Mouse (Mus musculus) mouse trophoblast stem cell (cell line): ENCODE data around the gene Vps37b.

ENCODE experiments used
- in situ Hi-C, 2 experiments: fragments of 300-500 bp; cut with MseI, MboI; formaldehyde crosslinking; loops; 2 replicates in 1 of 2; 3 replicates in 1 of 2; pipeline ENCODE4 v1.15.1; 2025

Gene Vps37b

GRCm38 (mm10) chr5:124046741-124047401, 14.8 kb upstream of the Vps37b start:
- in situ Hi-C loops = no loop called here

- in situ Hi-C loops = no loop called here
Measured at GRCm38 (mm10) chr5:124045453-124046010, 13.5 kb upstream of the Vps37b start.

GRCm38 (mm10) chr5:124043999-124044398, 11.9 kb upstream of the Vps37b start:
- in situ Hi-C loops = no loop called here

- in situ Hi-C loops = no loop called here
Measured at GRCm38 (mm10) chr5:124043212-124043978, 11.3 kb upstream of the Vps37b start.

DNA sequence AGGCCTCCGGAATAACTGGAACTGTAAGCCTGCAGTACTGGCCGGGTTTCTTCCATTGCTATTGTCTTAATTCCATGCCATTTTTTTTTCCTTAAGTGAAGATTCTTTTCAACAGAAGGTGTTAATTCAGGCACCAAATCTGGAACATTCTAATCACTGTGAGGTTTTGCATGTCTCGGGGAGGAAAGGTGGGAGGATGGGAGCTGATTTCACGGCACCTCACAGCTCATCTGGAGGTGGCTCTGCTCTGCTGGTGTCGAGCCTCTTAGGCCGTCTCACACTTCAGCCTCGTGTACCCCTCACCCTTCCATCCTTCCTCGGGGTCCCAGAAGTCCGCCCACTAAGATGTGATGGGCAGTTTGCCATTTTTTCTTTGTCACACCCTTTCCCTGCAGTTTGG, 9.0 kb upstream of the Vps37b start:
- in situ Hi-C loops = no loop called here

GRCm38 (mm10) chr5:124039602-124040001, 7.5 kb upstream of the Vps37b start:
- in situ Hi-C loops = no loop called here

- in situ Hi-C loops = no loop called here
Measured at GRCm38 (mm10) chr5:124036836-124037235, 4.8 kb upstream of the Vps37b start.

- in situ Hi-C loops = no loop called here
Measured at GRCm38 (mm10) chr5:124036341-124036740, 4.3 kb upstream of the Vps37b start.

GRCm38 (mm10) chr5:124035806-124036205, 3.7 kb upstream of the Vps37b start:
- in situ Hi-C loops = no loop called here

- in situ Hi-C loops = no loop called here
Measured at GRCm38 (mm10) chr5:124035406-124035805, 3.3 kb upstream of the Vps37b start.

- in situ Hi-C loops = no loop called here
Measured at GRCm38 (mm10) chr5:124034471-124034870, 2.4 kb upstream of the Vps37b start.

DNA sequence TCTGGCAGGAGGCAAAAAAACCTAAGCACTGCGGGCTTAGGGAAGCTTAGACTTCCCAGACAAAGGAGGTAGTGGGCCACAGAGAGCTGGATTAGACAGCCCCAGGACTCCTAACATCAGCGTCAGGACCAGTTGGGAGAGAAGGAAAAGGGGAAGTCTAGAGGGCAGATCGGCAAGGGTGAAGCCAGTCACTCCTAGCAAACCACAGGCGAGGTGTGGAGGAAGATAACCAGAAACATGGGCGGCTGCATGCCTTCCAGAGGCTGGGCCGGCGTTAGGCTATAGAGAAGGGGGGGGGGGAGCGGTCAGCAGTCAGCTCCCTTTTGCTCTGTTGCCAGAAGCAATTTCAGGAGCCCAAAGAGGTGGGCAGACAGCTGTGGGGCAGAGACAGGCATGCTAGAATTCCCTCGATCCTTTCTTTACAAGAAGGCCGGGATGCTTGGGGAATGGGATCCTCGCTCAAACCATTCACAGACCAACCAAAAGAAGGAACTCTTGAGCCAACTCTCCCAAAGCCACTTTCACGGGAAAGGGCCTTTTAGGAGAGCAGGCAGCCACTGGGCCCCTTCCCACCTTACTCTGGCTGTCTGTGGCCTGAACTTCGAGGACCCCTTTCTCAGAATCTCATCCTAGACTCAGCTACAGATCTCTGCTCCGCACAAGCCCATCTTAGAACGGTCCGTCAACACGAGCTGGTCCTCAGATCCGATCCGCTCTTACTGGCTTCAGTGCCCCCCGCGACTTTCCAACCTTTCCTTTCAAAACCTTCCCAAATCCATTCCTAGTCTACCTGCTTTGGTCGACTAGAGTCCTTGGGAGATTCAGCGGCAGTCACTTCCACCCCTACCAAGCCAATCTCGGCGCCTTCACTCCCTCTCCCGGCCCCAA, 758 bp downstream of the Vps37b start:
- in situ Hi-C loops = no loop called here

DNA sequence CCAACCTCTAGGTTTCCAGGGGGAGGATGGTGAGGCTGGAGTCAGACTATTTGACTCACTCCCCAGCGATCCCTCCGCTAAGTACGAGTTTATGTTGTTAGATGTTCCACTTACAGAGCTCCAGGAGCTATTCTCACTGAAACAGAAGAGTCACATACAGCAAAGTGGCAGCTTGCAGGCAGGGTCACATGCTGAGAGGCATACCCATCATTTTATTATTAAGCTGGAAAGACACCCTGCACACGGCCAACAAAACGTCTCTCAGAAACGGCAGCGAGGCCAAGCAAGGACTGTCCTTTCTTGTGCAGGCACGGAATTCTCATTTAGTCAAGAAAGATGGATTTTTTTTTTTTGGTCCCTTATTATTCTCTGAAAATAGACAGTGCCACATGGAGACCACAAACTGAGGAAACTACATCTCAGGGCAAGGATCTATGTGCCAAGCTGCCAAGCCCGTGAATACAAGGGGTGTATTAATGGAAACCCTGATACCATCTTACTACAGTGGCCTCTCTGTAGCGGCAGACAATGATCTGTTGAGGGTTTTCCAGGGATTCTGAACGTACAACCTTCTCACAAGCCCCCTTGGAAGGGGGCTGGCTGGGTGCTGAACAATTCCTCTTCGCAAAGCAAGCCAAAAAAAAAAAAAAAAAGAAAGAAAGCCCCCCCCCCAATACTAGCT, 1.5 kb downstream of the Vps37b start:
- in situ Hi-C loops = no loop called here

- in situ Hi-C loops = no loop called here
Measured at GRCm38 (mm10) chr5:124029220-124030035, 2.6 kb downstream of the Vps37b start.

GRCm38 (mm10) chr5:124028680-124029079, 3.4 kb downstream of the Vps37b start:
- in situ Hi-C loops = no loop called here

DNA sequence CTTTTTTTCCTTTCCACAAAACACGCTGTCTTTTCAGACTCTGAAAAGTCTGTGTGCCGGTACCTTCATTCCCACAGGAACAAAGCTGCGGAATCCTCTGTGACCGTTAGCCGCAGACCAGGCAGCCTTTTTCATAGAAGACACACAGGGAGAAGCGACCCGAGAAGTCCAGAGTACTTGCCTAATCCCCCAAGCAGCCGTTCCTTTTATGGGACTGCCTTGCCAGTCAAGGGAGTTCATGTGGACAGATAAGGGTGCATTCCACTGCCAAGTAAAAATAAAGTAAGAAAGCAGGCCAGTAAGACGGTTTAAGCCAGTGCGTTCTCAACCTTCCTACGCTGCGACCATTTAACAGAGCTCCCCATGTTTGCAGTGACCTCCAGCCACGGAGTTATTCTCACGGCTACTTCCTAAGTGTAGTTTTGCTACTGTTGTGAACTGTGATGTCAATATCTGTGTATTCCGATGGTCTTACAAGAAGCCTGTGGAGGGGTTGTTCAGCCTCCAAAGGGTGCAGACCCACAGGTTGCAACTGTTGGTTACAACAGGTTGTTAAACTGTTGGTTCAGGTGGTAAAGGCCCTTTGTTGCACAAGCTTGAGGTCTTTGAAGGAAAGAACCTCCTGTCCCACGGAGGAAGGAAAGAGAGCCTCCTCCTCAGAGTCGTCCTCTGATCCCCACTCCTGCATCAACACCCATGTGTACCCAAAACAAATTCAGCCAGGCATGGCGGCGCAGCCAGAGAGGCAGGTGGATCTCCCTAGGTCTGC, 4.2 kb downstream of the Vps37b start:
- in situ Hi-C loops = no loop called here

- in situ Hi-C loops = no loop called here
Measured at GRCm38 (mm10) chr5:124026568-124026967, 5.5 kb downstream of the Vps37b start.

DNA sequence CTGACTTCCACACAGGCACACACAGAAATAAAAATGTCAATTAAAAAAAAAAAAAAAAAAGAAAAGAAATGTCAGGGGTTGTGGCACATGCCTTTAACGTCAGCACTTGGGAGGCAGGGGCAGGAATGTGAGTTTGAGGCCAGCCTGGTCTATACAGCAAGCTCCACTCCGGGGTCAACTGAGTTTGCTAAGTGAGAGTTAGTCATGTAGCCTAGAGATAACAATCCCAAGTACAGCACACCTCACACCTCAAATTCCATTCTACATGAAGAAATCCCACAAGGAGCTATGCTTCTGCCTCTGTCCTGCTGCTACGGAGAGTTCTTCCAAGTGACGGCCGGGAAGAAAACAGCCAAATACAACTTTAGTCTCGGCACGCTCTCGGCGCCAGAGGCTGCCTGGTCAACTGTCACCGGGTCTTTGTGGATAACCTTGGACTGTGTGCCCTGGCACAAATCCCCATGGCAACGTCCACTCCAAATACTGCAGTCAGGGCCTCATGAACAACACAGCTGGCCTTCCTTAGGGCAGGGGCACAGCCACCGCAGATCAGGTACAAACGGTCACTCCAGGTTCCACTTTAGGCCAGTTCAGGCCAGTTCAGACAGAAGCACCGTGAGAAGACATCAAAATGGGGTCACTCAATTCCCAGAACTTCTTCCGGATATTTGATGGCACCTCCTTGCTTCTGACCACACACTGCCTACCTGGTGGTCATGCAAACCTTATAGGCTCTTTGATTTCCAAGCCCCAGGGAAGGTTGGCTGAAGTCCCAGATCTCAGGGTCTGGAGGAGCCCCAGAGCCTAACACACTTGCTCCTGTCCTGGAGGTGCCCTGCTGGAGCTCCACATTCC, 6.3 kb downstream of the Vps37b start:
- in situ Hi-C loops = no loop called here

- in situ Hi-C loops = no loop called here
Measured at GRCm38 (mm10) chr5:124025146-124025545, 6.9 kb downstream of the Vps37b start.
